Mouse (Mus musculus) cerebellum, adult 2 months (tissue): ENCODE measurements at regions not wholly inside any gene's neighbourhood (a gene's known extent, or its start where the extent isn't known, plus 50 kb on each side); places are given as distances from the start of the nearest gene placed in this dataset.

Source experiments
- CTCF ChIP-seq: fragments of 200-500 bp; IDR thresholded peaks from 2 replicates; pipeline ENCODE4 v1.5.1; 2011; ENCODE audit warnings: low read depth, mild to moderate bottlenecking, control low read depth, low read length, moderate library complexity, borderline replicate concordance; ENCODE audit not compliant: insufficient read depth
- POLR2A ChIP-seq: fragments of 200-500 bp; IDR thresholded peaks from 2 replicates; pipeline ENCODE4 v1.6.1; 2011; ENCODE audit warnings: low read length, control low read depth, borderline replicate concordance; ENCODE audit not compliant: insufficient read depth

DNA sequence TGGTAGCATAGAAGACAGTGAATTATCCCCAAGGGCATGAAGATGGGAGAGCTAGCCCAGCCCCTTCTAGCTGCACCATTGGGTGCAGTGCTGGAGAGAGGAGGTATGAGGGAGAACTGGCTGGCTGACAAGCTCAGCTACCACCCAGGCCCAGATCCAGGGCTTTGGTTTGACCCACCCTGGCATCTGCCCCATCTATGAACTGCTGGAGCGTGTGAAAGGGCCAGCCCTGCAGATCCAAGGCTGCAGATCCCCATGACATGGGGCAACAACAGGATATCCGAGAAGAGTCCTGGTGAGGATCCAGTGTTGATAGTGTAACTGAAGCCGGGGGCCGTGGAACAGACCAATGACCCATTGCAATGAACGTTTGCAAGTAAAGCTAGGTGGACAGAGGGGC, 81.2 kb upstream of the Cnksr3 start:
- TF ChIP-seq POLR2A (no peak), CTCF (no peak)
